Mouse (Mus musculus) intestine, embryonic 16.5 days (tissue): ENCODE data around the gene Olfr876. TPM values are rescaled to one million over a fixed set of nuclear protein-coding genes. Genes with fewer than 3 reads are reported as not detected.
"Not testable (repeated sequence)": the region's sequence is repeated elsewhere in the genome, so short reads cannot be mapped to it uniquely, and the experiment has no call there.

Source experiments
- ATAC-seq: fragments of 200-750 bp; cut with Nextera tagmentation; 2 replicates; pipeline ENCODE4 v1.8.0; 2017; ENCODE audit warnings: moderate TSS enrichment, moderate library complexity
- H3K27ac ChIP-seq: fragments of 300-500 bp; sonication (generic); 2 replicates; pipeline ENCODE4 v1.5.1; 2014; ENCODE audit warnings: mild to moderate bottlenecking, low read length
- H3K27me3 ChIP-seq: fragments of 300-500 bp; sonication (generic); replicated peaks from 2 replicates; pipeline ENCODE4 v1.6.1; 2014; ENCODE audit warnings: low read length, control low read depth, mixed read lengths; ENCODE audit not compliant: control insufficient read depth, insufficient read depth
- H3K36me3 ChIP-seq: fragments of 300-500 bp; sonication (generic); 2 replicates; pipeline ENCODE4 v1.6.1; 2014; ENCODE audit warnings: low read length, control low read depth; ENCODE audit not compliant: control insufficient read depth, insufficient read depth
- H3K4me1 ChIP-seq: fragments of 300-500 bp; sonication (generic); 2 replicates; pipeline ENCODE4 v1.6.1; 2014; ENCODE audit warnings: low read length, control low read depth, mixed read lengths; ENCODE audit not compliant: control insufficient read depth, insufficient read depth
- H3K4me2 ChIP-seq: fragments of 300-500 bp; sonication (generic); 2 replicates; pipeline ENCODE4 v1.6.1; 2014; ENCODE audit warnings: low read depth, low read length, control low read depth
- H3K4me3 ChIP-seq: fragments of 300-500 bp; sonication (generic); 2 replicates; pipeline ENCODE4 v1.5.1; 2014; ENCODE audit warnings: mild to moderate bottlenecking, low read length
- H3K9ac ChIP-seq: fragments of 300-500 bp; sonication (generic); 2 replicates; pipeline ENCODE4 v1.6.1; 2014; ENCODE audit warnings: low read depth, low read length
- H3K9me3 ChIP-seq: fragments of 300-500 bp; sonication (generic); 2 replicates; pipeline ENCODE4 v1.6.1; 2016; ENCODE audit warnings: low read length, control low read depth; ENCODE audit not compliant: control insufficient read depth
- WGBS: fragments of 180-500 bp; shearing (Covaris S2); extraction: QIAGEN DNeasy Blood & Tissue Kit; methylation state at CpG from one replicate; pipeline ENCODE4 v1.1.7; 2014; 5-methylcytosine and 5-hydroxymethylcytosine counted together
- polyA plus RNA-seq: library from polyadenylated mRNA; unstranded; fragments of >200 nt; fragmentation: Nextera tagmentation; extraction: Ambion mirVana; gene quantifications from 2 replicates; pipeline ENCODE4 v1.2.1, GENCODE M21; 2015

Olfr876 gene
- polyA plus RNA-seq, result not detected in 2 replicates

- Histone ChIP-seq H3K4me1 (no peaks in the 10 kb centered on the region), H3K4me2 (no peak within 1 kb of the TSS), H3K4me3 (no peak within 1 kb of the TSS), H3K27ac (no peak within 1 kb of the TSS), H3K9ac (no peak within 1 kb of the TSS), H3K9me3 (no peaks in the 10 kb centered on the region), H3K36me3 (no peaks in the 10 kb centered on the region), H3K27me3 (no peaks in the 10 kb centered on the region)
- ATAC-seq, result no peak
Measured at GRCm38 (mm10) chr9:37802731-37803130, at the start of gene Olfr876. TSS of gene Olfr876 (plus strand) at chr9:37803031.

GRCm38 (mm10) chr9:37761728-37762127 is 41.1 kb upstream of the Olfr876 start:
- H3K4me2 ChIP-seq, result no peak overlapping the region
- WGBS, result 81% methylated on average over 2 of the region's 2 CpGs
- no peaks in the 10 kb centered on the region for H3K9me3 ChIP-seq
- no peak for ATAC-seq
- H3K4me3 ChIP-seq, result no peak overlapping the region
- no peaks in the 10 kb centered on the region for H3K4me1 ChIP-seq
- no peaks in the 10 kb centered on the region for H3K36me3 ChIP-seq
- H3K27ac ChIP-seq, result no peak overlapping the region
- no peaks in the 10 kb centered on the region for H3K27me3 ChIP-seq
- no peak overlapping the region for H3K9ac ChIP-seq

- no peaks in the 10 kb centered on the region for H3K4me1 ChIP-seq
- H3K27ac ChIP-seq, result no peak overlapping the region
- no peaks in the 10 kb centered on the region for H3K27me3 ChIP-seq
- H3K9ac ChIP-seq, result no peak overlapping the region
- H3K4me2 ChIP-seq, result no peak overlapping the region
- no peak overlapping the region for H3K4me3 ChIP-seq
- no peak for ATAC-seq
- WGBS, result 53% methylated on average over 2 of the region's 2 CpGs
- no peaks in the 10 kb centered on the region for H3K9me3 ChIP-seq
- no peaks in the 10 kb centered on the region for H3K36me3 ChIP-seq
Measured at GRCm38 (mm10) chr9:37762541-37762940, 40.3 kb upstream of the Olfr876 start.

- H3K27me3 ChIP-seq, result no peaks in the 10 kb centered on the region
- H3K27ac ChIP-seq, result no peak overlapping the region
- H3K4me1 ChIP-seq, result no peaks in the 10 kb centered on the region
- no peak overlapping the region for H3K4me2 ChIP-seq
- H3K9ac ChIP-seq, result no peak overlapping the region
- ATAC-seq, result no peak
- H3K9me3 ChIP-seq, result no peaks in the 10 kb centered on the region
- no peak overlapping the region for H3K4me3 ChIP-seq
- no peaks in the 10 kb centered on the region for H3K36me3 ChIP-seq
- 65% methylated on average over 2 of the region's 2 CpGs for WGBS
Measured at GRCm38 (mm10) chr9:37770661-37771060, 32.2 kb upstream of the Olfr876 start.

GRCm38 (mm10) chr9:37771759-37772158 is 31.1 kb upstream of the Olfr876 start, which contains the start of gene Olfr875:
TSS of gene Olfr875 (plus strand) at chr9:37771857.
- Histone ChIP-seq H3K4me3 (no peak within 1 kb of the TSS), H3K9ac (no peak within 1 kb of the TSS), H3K36me3 (no peaks in the 10 kb centered on the region), H3K27me3 (no peaks in the 10 kb centered on the region), H3K4me2 (no peak within 1 kb of the TSS), H3K4me1 (no peaks in the 10 kb centered on the region), H3K9me3 (no peaks in the 10 kb centered on the region), H3K27ac (no peak within 1 kb of the TSS)
- ATAC-seq, result no peak
- 14% methylated on average over 2 of the region's 2 CpGs for WGBS

- Histone ChIP-seq H3K27ac (no peak overlapping the region), H3K27me3 (no peaks in the 10 kb centered on the region), H3K36me3 (no peaks in the 10 kb centered on the region), H3K4me1 (no peaks in the 10 kb centered on the region), H3K4me3 (no peak overlapping the region), H3K9ac (no peak overlapping the region), H3K4me2 (peak overlapping the region; percentile 1; the same call in 1 of the 2 replicates), H3K9me3 (no peaks in the 10 kb centered on the region)
- 5% methylated on average over 7 of the region's 7 CpGs for WGBS
- ATAC-seq, result peak; percentile 44; the same call in 1 of the 2 replicates
Measured at GRCm38 (mm10) chr9:37782766-37783260, 20.0 kb upstream of the Olfr876 start.

- WGBS, result 70% methylated on average over 9 of the region's 15 CpGs
- H3K4me3 ChIP-seq, H3K4me2 ChIP-seq, ATAC-seq, H3K4me1 ChIP-seq, H3K9me3 ChIP-seq, H3K36me3 ChIP-seq, H3K9ac ChIP-seq, H3K27ac ChIP-seq, H3K27me3 ChIP-seq: not testable (repeated sequence)
Measured at GRCm38 (mm10) chr9:37783394-37784387, 19.1 kb upstream of the Olfr876 start.

GRCm38 (mm10) chr9:37786411-37786810 is 16.4 kb upstream of the Olfr876 start:
- H3K4me1 ChIP-seq, result no peaks in the 10 kb centered on the region
- no peak overlapping the region for H3K4me2 ChIP-seq
- no peaks in the 10 kb centered on the region for H3K27me3 ChIP-seq
- no peak overlapping the region for H3K27ac ChIP-seq
- H3K9ac ChIP-seq, result no peak overlapping the region
- no peak for ATAC-seq
- no peaks in the 10 kb centered on the region for H3K36me3 ChIP-seq
- no peak overlapping the region for H3K4me3 ChIP-seq
- H3K9me3 ChIP-seq, result no peaks in the 10 kb centered on the region
- WGBS, result 75% methylated on average over 2 of the region's 2 CpGs

GRCm38 (mm10) chr9:37802055-37802454 is 776 bp upstream of the Olfr876 start:
- H3K9me3 ChIP-seq, result no peaks in the 10 kb centered on the region
- H3K9ac ChIP-seq, result no peak overlapping the region
- H3K36me3 ChIP-seq, result no peaks in the 10 kb centered on the region
- 82% methylated on average over 4 of the region's 4 CpGs for WGBS
- no peaks in the 10 kb centered on the region for H3K27me3 ChIP-seq
- ATAC-seq, result no peak
- H3K4me3 ChIP-seq, result no peak overlapping the region
- no peak overlapping the region for H3K4me2 ChIP-seq
- no peak overlapping the region for H3K27ac ChIP-seq
- no peaks in the 10 kb centered on the region for H3K4me1 ChIP-seq
